Mouse (Mus musculus): ENCODE results near the gene Anapc4.

Gene Anapc4

DNA sequence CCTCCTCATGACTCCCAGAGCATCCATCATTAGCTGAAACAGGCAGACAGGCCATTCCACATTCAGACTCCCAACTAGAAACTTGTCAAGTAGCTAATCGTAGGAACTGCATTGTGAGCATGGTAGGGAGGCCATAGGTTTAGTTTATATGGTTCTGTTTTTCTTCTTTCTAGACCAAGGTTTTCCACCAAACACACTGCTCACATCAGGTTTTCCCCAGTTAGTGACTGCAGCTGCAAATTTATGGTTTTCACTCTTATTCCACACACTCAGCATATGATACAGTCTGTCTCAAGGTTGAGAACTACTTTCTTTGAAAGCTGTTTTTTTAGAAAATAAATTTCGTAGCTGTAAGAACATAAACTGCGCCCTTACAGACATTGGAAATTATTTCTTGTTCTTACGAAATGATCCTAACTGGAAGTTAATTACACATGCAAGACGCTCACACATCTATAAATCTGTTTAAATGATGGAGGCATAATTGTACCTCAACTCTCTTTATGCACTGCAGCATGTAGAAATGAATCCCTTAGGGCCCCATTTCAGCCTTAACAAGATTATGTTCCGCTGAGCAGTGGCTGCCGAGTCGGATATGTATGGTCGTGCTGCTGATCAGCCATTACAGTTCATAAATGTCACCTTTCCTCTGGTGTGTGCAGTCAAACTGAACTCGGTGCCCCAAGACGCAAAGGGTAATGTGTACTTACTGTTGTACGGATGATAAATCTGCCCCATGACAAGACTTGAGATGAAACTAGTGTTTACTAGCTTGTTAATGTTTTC is 35.3 kb downstream of the Anapc4 start:
- DNase-seq (ENCODE audit: low spot score): peak; percentile 15

DNA sequence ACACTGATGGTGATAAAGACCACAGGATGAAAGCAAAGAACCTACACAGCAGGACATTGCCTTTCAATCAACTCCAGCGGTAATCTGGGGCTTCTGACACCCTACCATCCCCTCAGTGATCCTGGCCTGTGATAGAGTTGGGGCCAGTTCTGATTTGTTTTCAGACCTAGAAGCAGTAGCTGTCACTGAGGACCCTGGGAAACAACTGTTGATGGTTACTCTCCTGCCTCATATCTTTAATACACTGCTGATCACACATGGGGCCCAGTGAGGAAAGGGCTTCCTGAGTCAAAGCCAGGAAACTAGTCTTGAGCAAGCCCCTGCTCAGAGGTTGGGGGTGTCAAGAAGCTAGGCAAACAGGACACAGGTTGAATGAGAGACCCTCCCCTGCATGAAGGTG is 37.6 kb downstream of the Anapc4 start:
- DNase-seq (ENCODE audit: low spot score): no peak

DNA sequence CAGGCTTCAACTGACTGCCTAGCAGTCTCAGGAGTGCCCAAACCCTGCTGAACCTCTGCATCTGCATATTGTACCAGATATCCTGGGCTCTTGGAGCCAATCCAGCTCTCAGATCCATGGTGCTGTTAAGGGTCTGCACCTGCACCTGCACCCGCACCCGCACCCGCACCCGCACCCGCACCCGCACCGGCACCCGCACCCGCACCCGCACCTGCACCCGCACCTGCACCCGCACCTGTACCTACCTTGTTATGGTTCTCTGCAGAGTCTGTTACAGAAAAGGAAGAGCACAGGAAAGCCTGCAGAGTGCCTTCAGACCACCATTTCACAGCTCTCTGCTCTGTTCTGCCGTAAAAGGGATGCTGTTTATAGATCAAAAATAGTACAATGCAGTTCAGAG is 38.2 kb downstream of the Anapc4 start:
- no peak for DNase-seq (ENCODE audit: low spot score)

DNA sequence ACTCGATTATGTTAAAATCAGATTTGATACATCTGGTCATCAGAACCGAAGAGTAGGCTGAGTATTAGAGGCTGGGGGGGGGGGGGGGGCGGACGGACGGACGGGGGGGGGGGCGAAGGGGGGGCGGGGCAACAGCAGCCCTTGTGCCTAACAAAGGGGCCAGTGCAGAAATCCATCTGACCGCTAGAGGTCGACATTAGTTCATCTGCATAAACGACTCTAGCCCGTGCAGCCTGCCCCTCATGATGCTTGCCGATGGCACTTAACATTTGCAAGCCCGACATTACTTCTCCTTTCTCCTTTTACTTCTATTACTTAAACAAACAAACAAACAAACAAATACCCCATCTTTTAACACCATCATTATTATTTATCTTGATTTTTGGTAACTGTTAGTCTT is 45.0 kb downstream of the Anapc4 start:
- peak; percentile 74 for DNase-seq (ENCODE audit: low spot score)

DNA sequence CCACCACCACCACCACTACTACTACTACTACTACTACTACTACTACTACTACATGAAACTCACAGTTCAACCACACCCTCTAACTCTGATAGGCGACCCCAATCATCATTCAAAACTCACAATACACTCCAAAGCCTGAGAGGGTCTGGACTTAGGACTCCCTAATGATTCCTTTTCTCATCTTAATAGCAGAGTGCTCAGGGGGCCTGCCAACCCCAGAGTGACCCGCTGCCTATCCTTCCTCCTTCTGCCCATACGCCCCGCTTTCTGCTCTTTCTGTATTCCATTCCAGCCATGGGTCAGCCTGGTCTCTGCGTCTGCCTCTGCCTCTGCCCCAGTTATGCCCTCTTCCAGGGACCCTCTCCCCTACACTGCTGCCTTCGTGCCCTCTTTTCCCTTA is 46.1 kb downstream of the Anapc4 start:
- no peak for DNase-seq (ENCODE audit: low spot score)

DNA sequence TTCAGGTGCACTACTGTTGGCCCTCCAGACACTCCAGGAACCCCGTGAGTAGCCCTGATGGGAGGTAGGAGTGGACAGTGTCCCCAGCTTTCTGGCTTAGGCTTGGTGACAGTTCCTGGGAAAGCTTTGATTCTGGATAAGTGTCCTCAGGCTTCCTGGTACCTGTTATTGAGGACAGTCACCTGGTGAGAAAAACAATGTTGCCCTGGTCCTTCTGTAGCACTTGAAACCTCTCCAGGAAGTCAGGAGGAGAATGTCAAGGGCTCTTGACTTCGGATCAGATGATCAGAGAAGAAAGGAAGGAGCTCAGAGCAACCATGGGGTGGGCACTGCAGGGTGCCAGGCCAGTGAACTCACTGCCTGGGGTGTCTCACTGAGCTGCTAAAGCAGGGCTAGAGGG is 48.6 kb downstream of the Anapc4 start:
- no peak for DNase-seq (ENCODE audit: low spot score)

DNA sequence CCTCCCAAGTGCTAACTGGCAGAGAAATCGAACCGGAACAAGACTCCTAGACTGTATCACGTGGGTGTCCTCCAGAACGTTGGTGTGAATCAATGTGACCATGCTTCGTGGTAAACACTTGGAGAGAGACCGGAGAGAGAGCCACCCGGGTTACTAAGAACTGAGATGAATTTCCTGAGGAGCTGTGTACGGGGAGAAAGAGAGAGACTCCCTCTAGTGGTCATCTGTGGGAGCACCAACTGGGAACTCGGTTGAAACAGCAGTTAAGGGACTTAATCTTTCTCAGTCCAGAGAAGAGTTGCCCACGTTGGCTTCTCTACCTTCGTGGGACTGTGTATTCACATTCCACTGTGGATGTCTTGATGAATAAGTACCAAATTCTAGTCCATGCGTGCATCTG is 53.3 kb downstream of the Anapc4 start:
- peak; percentile 33 for DNase-seq (ENCODE audit: low spot score)

DNA sequence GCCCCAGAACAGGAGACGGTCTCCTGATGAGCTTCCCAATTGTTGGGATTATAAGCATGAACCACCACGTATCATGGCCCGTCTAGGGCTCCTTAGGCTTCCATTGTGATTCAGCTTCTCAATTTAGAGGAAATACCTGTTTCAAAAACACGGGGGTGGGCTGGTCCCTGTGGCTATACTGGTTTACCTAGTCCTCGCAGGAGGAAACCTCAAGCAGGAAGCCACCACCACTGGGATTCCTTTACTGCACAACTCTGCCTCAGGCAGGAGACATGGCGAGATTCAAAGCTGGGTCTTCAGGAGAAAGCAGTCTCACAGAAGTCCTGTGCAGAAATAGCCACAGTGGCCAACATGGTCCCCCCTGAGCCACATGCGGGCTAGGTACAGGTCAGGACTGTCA is 56.1 kb downstream of the Anapc4 start:
- DNase-seq (ENCODE audit: low spot score): no peak

DNA sequence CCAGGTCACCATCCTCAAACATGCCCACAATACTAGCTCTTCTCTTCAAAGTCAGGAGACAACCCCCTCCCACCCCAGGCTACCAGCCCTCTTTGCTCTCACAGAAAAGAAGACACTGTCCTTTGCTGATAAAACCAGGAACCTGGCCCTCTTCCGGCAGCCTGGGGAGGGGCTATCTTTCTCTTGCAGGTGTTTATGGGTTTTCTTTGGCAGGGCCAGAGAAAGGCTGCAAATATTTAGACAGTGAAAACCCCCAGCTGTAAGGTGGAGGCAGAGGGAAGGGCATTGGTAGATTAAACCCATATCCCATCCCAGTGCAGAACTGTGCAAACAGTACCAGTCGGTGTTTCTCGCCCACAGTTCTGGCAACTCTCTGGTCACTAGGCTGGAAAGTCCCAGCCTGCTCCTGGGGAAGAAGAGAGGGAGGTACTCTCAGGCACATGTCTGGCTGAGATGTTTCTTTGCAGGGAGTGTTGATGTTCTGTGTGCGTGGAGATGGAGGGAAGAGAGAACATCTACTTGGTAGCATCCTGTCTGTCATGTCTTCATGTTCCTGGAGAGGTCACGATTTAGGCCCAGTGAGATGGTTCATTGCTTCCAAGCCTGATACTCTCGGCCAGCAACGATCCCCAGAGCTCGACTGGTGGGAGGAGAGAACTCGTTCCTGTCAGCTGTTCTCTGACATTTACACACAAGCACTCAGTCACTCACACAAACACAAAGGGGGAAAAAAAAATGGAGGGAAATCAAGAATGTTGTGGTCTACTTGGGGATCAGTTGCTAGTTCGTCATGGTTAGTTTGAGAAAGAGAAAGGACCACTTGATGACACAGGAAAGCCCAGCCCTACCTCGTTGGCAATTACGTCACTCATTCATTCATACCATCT is 58.4 kb downstream of the Anapc4 start:
- DNase-seq (ENCODE audit: low spot score): no peak

DNA sequence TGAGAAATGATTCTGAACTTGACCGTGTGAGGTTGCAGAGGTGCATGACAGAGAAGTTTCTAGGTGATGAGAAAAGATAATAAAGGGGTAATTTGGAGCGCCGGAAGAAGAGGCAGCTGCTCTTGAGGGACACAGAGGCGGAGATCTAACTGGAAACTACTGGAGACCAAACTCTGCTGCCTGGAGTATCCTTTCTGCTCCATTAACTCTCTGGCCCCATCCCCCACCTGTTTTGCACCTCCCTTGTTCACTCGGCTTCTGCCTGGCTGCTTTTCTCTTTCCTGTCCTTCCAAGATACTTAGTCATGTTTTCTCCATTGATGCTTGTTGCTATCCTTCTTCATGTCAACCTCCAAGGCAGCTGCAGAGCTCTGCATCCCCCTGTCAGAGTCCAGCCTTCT is 60.1 kb downstream of the Anapc4 start:
- DNase-seq (ENCODE audit: low spot score): no peak

DNA sequence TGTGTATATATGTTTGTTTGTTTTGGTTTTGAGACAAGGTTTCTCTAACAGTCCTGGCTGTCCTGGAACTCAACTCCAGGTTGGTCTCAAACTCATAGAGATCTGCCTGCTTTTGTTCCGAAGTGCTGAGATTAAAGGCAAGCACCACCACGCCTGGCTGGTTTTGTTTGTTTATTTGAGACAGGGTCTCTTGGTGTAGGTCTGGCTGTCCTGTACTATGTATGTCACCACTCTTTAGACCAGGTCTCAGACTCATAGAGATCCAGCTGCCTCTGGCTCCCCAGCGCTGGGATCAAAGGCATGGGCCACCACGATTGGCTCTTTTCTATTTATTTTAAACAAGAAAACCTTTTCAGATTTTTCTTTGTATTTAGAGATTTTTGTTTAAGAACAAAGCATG is 70.4 kb downstream of the Anapc4 start:
- no peak for DNase-seq (ENCODE audit: low spot score)

DNA sequence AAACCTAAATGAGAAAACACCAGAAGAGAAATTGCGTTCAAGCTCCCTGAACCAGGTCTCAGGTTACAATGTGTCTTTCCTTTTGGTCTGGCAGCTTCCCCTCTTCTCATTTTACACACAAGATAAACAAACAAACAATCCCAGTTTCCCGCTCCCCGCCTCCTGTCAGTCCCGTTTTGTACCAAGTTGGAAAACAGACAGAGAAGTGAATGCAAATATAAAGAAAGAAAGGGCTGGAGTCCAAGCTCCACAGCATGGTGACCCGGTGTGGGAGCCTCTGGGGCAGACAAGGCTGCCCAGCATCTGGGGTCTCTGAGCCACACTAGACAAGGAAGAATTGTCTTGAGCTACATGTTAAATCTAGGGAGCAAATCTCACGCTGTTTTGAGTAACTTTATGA is 70.9 kb downstream of the Anapc4 start:
- DNase-seq (ENCODE audit: low spot score): no peak

DNA sequence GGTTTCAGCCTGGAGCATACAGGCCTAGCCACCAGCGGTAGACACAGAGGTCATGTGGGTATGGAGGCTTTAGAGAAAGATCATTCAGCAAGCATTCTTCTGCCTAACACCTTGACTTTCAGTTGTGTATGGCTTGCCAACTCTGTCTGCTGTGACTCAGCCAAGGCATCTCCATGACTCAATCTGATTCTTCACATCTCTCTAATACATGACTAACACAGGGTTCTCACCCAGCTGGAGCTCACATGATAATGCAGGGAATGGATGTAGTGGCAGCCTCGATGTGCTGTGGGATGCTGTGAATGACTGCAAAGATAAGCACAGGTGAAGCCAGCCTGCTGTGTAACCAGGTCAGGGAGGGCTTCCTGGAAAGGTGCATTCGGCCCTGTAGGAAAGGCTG is 74.4 kb downstream of the Anapc4 start:
- no peak for DNase-seq (ENCODE audit: low spot score)

DNA sequence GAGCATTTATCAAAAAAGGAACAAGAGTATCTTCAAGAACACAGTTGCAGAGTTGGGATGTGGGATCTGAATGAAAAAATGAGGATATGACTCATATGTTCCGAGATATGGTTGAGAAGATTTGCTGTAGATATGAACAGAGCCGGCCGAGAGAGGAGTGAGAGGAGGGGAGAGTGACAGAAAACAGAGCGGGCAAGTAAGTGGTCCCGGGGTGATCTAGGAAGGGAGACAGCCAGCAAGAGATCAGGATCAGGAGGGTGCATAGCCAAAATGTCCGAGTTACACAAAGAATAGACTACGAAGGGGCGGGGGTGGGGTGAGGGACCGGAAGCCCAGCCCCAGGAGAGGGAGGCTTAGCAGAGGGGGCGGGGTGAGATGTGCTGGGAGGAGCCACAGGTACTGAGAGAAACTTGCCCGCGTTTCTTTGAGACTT is 76.4 kb downstream of the Anapc4 start:
- DNase-seq (ENCODE audit: low spot score): peak; percentile 76

DNA sequence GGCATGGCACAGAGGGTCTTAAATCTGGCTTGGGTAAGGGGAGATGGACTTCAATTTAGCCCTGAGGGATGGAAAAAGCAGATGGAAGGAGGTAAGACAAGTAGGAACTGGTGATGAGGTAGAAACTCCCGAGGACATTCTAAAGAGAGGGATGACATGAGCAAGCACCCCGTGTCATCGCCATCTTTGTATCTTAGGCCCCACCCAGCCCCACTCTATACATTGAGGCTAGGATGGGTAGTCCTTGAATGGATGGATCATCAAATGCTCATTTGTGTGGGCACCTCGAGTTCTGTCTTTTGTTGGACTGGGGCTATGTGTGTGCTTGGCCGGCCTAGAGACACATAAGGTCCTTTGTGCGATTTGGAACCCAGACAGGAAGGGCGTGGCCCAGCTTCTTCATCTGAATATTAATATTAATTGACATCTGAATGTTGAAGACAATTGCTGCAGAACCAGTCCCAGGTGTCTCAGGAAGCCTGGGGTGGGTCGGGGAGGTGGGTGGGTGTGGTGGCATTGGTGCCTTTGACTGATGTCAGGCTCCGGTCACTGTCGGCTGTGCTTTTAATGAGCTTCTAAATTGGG is 77.6 kb downstream of the Anapc4 start:
- DNase-seq (ENCODE audit: low spot score): no peak

DNA sequence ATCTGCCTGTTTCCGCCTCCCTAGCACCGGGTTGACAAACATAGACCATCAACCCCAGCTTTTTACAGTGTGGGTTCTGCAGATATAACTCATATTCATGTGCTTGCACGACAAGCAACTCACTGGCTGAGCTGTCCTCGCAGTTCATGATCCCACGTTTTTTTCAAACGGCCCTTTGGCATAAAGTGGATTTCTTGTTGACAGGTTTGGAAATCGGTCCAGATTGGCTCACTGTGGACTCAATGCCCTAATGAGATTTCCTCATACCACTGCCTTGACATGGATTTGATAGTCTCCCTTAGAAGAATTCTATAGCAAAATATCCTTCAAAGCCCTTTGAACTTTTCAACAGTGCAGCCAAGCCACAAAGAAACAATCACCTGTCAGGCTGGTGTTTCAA is 79.9 kb downstream of the Anapc4 start:
- DNase-seq (ENCODE audit: low spot score): no peak

DNA sequence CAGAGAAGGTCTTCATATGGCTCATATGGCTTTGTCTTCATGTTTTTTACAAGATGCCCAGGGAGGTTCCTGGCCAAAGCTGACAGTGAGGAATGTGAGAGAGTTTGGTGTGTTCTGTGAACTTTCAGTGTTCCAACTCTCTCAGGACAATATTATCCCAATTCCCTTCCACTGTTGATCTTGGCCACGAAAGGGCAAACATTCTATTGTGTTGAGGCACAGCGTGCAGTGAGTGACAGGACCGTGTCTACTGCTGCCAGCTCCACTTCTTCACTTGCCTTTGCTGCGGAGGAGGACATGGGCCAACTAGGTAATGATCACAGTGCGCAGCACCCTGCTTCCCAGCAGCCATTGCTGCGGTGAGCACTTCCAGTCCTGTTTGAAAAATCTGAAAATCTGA is 82.4 kb downstream of the Anapc4 start:
- no peak for DNase-seq (ENCODE audit: low spot score)
